Mouse (Mus musculus) left cerebral cortex, adult 2 months (tissue): Measurements from ENCODE around the gene Olfr212. TPM values are rescaled to one million over a fixed set of nuclear protein-coding genes. Genes with fewer than 3 reads are reported as not detected.
"Not testable (repeated sequence)": the region's sequence is repeated elsewhere in the genome, so short reads cannot be mapped to it uniquely, and the experiment has no call there.

Source experiments
- DNase-seq, 2 experiments: peaks; one replicate each; pipeline ENCODE4 v3.0.0; 2021 to 2022; ENCODE audit warnings: low spot score in 2 of 2, mixed read lengths in 1 of 2; ENCODE audit errors: extremely low spot score in 1 of 2
- H3K27ac ChIP-seq: fragments of 200-600 bp; 2 replicates; pipeline ENCODE4 v1.8.1; 2022
- H3K4me3 ChIP-seq: fragments of 200-600 bp; 2 replicates; pipeline ENCODE4 v1.8.1; 2022
- CTCF ChIP-seq: fragments of 200-600 bp; IDR thresholded peaks from 2 replicates; pipeline ENCODE4 v1.8.1; 2022; ENCODE audit warnings: antibody characterized with exemption, mild to moderate bottlenecking, moderate library complexity
- intact Hi-C: fragments of 180-260 bp; cut with DNase I; formaldehyde crosslinking; loops from one replicate; pipeline ENCODE4 v1.15.1; 2025
- total RNA-seq, 2 experiments: library from RNA; stranded (reverse); gene quantifications; 2 replicates each; pipeline ENCODE4 v1.2.3; 2021

Gene Olfr212
- total RNA-seq, 2 experiments from 2014 or later, result not detected

DNA sequence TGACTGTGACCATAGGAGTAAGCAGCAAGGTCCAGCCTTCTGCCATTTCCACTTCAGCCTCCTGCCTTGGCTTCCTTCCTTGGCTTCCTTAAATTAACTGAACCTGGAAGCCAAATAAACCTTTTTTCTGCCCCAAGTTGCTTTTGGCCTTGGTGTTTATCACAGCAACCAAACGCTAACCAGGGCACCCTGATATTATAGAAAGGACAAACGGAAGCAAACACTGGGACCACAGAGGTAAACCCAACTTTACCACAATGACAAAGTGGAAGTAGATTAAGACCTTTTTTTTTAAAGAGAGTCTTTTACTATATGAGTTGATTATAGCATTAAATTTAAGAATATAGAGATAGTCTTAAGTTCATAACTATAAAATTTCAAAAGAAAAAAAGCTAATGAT lies 36.2 kb downstream of the Olfr212 start:
- TF ChIP-seq CTCF, result no peak
- intact Hi-C loops, result no loop called here
- Histone ChIP-seq H3K27ac (no peak overlapping the region), H3K4me3 (no peak overlapping the region)
- DNase-seq, result no peak

DNA sequence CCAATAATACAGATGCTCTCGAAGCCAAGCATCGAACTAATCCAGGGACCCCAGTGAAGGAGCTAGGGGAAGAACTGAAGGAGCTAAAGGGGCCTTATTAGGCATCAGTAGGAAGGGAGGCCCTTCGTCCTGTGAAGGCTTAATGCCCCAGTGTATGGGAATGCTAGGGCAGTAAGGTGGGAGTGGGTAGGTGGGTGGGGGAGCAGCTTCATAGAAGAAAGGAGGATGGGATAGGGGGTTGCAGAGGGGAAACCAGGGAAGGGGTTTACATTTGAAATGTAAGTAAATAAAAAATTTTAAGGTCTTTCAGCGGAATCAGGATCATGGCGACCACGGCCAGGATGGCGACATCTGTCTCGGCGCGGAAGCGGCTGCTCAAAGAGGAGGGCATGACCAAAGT lies 44.5 kb downstream of the Olfr212 start, which contains the start of gene Gm5580:
TSS of gene Gm5580 (plus strand) at position 301 of the 400 bp plus-strand sequence.
- H3K27ac ChIP-seq, H3K4me3 ChIP-seq, intact Hi-C loops, DNase-seq: not testable (repeated sequence)

DNA sequence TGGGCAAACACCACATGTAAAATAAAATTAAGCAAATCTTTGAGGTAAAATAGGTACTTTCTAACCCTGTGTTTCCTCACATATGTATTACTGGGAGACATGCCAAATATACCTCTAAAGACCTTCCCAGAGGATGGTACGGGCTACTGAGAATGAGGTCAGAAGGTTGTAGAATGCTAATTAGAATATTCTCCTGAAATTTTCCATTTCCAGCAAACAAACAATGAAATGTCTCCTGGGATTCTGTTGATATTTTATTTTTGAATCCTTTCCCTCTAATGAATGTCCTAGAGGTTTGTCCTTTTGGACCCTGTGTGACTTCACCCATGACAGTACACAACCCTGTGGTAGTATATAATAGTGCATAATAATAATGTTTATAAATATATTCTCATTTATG lies 47.6 kb downstream of the Olfr212 start, which contains the start of gene Olfr214:
TSS of gene Olfr214 (plus strand) at position 301 of the 400 bp plus-strand sequence.
- H3K27ac ChIP-seq, result no peak within 1 kb of the TSS
- DNase-seq, result no peak
- intact Hi-C loops, result no loop called here
- no peak within 1 kb of the TSS for H3K4me3 ChIP-seq
- no peak for TF ChIP-seq CTCF

DNA sequence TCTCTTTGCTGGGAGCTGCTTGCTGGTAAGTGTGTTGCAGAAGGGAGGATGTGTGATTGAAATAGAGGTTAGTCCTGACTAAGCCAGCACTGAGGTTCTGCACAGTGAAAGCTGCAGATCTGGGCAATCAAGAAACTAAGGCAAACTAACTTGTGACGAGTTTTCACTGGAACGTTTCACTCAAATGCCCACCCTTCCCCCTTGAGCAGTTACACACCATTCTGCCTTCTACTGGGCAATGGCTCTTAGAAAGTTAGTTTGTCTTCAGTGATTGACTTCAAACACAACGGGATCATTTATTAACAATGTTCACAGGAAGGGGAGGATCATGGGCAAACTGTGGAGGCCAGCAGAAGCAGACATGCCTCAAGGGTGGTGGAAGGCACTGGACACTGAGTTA lies 48.6 kb downstream of the Olfr212 start:
- Histone ChIP-seq H3K4me3 (no peak overlapping the region), H3K27ac (no peak overlapping the region)
- TF ChIP-seq CTCF, result no peak
- intact Hi-C loops, result no loop called here
- DNase-seq, result no peak

Other genes starting within 250 kb of the Olfr212 start
- gene Zfand4, start 242.3 kb upstream of the Olfr212 start, total RNA-seq, result 10 to 100 TPM in 1 of 2 experiments, 1 to 10 TPM in 1; 7.3 to 12.3 TPM
- 10 to 100 TPM; 45.5 to 49.5 TPM for gene March8, start 168.5 kb upstream of the Olfr212 start, total RNA-seq
- 1 to 10 TPM; 1.7 to 2.6 TPM for gene Alox5, start 45.3 kb upstream of the Olfr212 start, total RNA-seq
- gene Olfr211, start 17.4 kb upstream of the Olfr212 start, total RNA-seq, result not detected
- gene Olfr213, start 31.9 kb downstream of the Olfr212 start, total RNA-seq, result not detected
- 1 to 10 TPM; 1.6 TPM for gene Gm5580, start 44.6 kb downstream of the Olfr212 start, total RNA-seq
- not detected for gene Olfr214, start 47.7 kb downstream of the Olfr212 start, total RNA-seq
- not detected for gene Olfr215, start 77.7 kb downstream of the Olfr212 start, total RNA-seq
- gene Zfp422, start 122.5 kb downstream of the Olfr212 start, total RNA-seq, result 10 to 100 TPM; 21.9 to 24.1 TPM
- gene Depp1, start 144.1 kb downstream of the Olfr212 start, total RNA-seq, result 1 to 10 TPM; 1.8 to 2.0 TPM
- gene Rassf4, start 167.4 kb downstream of the Olfr212 start, total RNA-seq, result 1 to 10 TPM; 4.5 to 6.0 TPM
- gene Tmem72, start 210.4 kb downstream of the Olfr212 start, total RNA-seq, result under 1 TPM; 0.29 to 0.58 TPM